Mouse (Mus musculus): ENCODE results near the gene Klhl6. TPM values are rescaled to one million over a fixed set of nuclear protein-coding genes. Genes with fewer than 3 reads are reported as not detected.

Klhl6 gene
- total and polyA plus RNA-seq, 2 experiments from 2014 or later = 3.0 to 3.2 TPM

DNA sequence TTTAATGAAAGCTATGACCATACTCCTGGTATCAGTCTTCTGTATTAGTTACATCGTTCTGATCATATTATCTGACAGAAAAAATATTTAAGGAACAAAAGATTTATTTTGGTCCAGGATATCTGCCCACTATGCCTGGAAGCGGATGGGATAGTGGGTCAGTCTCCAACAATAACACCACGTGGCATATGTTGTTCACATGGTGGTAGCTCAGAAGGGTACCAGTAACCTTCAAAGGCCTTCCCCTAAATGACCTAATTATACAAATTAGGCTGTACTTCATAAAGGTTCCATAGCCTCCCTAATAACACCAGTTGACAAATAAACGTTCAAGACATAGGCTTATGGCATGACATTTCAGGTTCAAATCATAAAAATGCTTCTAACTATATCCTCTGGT lies 722 bp upstream of the Klhl6 start:
- ATAC-seq = no peak
- no peaks in the 10 kb centered on the region for H3K4me1 ChIP-seq (ENCODE audit: insufficient read depth)
- no peaks in the 10 kb centered on the region for H3K27me3 ChIP-seq (ENCODE audit: insufficient read depth, low read length)
- no peaks in the 10 kb centered on the region for H3K9me3 ChIP-seq (ENCODE audit: low read length)
- H3K4me3 ChIP-seq (ENCODE audit: low read depth, low read length) = no peak overlapping the region
- WGBS = 86% methylated on average over 4 of the region's 4 CpGs
- H3K27ac ChIP-seq (ENCODE audit: low read depth, low read length) = no peak overlapping the region
- no peak overlapping the region for H3K4me2 ChIP-seq (ENCODE audit: low read depth)
- H3K9ac ChIP-seq = no peak overlapping the region
- no peak for DNase-seq
- no peak for TF ChIP-seq CTCF (IDR thresholded peaks at IDR 0.05; ENCODE audit: low read depth)
- no peaks in the 10 kb centered on the region for H3K36me3 ChIP-seq (ENCODE audit: insufficient read depth)

DNA sequence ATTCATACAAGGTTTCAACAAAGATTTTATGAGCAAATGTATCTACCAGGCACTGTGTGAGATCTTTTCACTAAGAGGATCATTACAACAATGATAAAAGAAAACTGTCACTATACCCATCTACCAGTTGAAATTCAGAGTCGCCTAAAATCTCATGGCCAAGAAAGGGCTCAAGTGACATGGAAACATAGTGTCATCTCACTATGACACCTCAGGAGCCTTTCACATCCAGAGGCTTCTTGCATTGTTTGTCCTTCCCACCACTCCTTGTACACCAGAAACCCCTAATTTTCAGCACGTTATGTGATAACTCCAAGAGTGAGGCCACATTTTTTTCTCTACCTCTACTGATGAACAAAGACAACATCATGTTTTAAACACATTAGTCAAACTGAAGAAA lies 1.2 kb downstream of the Klhl6 start:
- no peak overlapping the region for H3K27ac ChIP-seq (ENCODE audit: low read depth, low read length)
- no peak overlapping the region for H3K4me2 ChIP-seq (ENCODE audit: low read depth)
- H3K9me3 ChIP-seq (ENCODE audit: low read length) = no peaks in the 10 kb centered on the region
- no peaks in the 10 kb centered on the region for H3K4me1 ChIP-seq (ENCODE audit: insufficient read depth)
- DNase-seq (no peak), ATAC-seq (no peak)
- H3K4me3 ChIP-seq (ENCODE audit: low read depth, low read length) = no peak overlapping the region
- no peaks in the 10 kb centered on the region for H3K36me3 ChIP-seq (ENCODE audit: insufficient read depth)
- TF ChIP-seq CTCF (IDR thresholded peaks at IDR 0.05; ENCODE audit: low read depth) = no peak
- no peaks in the 10 kb centered on the region for H3K27me3 ChIP-seq (ENCODE audit: insufficient read depth, low read length)
- no peak overlapping the region for H3K9ac ChIP-seq
- WGBS = 88% methylated on average over 2 of the region's 2 CpGs

DNA sequence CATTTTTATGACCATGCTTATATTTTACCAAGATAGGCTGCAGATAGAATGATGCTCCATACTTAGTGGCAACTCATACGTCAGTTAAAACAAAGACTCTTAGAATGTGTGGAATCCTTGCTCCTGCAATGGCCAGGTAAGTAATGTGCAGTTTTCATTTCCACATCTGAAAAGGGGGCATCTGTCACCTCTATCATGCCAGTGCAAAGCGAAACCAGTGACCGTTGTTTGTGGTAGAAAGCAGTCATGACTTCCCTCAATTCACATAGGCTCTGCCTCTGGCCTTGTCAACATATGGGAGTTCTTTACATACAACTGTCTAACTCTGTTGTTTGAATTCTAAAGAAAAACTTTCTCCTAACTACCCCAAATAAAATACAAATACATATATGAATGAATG lies 1.8 kb downstream of the Klhl6 start:
- DNase-seq = no peak
- Histone ChIP-seq H3K27me3 (ENCODE audit: insufficient read depth, low read length) (no peaks in the 10 kb centered on the region), H3K9ac (no peak overlapping the region), H3K4me2 (ENCODE audit: low read depth) (no peak overlapping the region), H3K27ac (ENCODE audit: low read depth, low read length) (no peak overlapping the region), H3K9me3 (ENCODE audit: low read length) (no peaks in the 10 kb centered on the region), H3K4me3 (ENCODE audit: low read depth, low read length) (no peak overlapping the region), H3K36me3 (ENCODE audit: insufficient read depth) (no peaks in the 10 kb centered on the region), H3K4me1 (ENCODE audit: insufficient read depth) (no peaks in the 10 kb centered on the region)
- no peak for ATAC-seq
- 83% methylated on average over 3 of the region's 3 CpGs for WGBS
- no peak for TF ChIP-seq CTCF (IDR thresholded peaks at IDR 0.05; ENCODE audit: low read depth)

DNA sequence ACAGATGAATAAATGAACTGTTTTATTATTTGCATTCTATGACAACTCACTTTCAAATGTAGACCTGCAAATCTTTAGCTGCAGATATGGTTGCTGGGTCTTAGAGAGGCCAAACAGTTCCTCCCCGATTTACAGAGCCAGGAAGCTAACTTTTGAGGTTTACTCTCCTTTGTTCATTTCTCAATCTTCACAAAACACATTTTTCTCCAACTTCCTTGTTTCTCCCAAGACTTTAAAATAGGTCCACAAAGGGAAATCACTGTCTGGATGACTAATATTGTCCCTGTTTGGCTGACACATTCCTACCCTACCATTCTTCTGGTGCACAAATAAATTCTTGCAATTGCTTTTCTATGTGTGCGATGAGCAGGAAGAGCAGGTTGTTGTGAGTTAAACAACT lies 3.1 kb downstream of the Klhl6 start:
- H3K36me3 ChIP-seq (ENCODE audit: insufficient read depth) = no peaks in the 10 kb centered on the region
- no peak for DNase-seq
- H3K9ac ChIP-seq = no peak overlapping the region
- ATAC-seq = no peak
- no peaks in the 10 kb centered on the region for H3K9me3 ChIP-seq (ENCODE audit: low read length)
- H3K4me1 ChIP-seq (ENCODE audit: insufficient read depth) = no peaks in the 10 kb centered on the region
- H3K4me3 ChIP-seq (ENCODE audit: low read depth, low read length) = no peak overlapping the region
- H3K27me3 ChIP-seq (ENCODE audit: insufficient read depth, low read length) = no peaks in the 10 kb centered on the region
- H3K4me2 ChIP-seq (ENCODE audit: low read depth) = no peak overlapping the region
- H3K27ac ChIP-seq (ENCODE audit: low read depth, low read length) = no peak overlapping the region
- TF ChIP-seq CTCF (IDR thresholded peaks at IDR 0.05; ENCODE audit: low read depth) = no peak
- 82% methylated on average over 2 of the region's 2 CpGs for WGBS

DNA sequence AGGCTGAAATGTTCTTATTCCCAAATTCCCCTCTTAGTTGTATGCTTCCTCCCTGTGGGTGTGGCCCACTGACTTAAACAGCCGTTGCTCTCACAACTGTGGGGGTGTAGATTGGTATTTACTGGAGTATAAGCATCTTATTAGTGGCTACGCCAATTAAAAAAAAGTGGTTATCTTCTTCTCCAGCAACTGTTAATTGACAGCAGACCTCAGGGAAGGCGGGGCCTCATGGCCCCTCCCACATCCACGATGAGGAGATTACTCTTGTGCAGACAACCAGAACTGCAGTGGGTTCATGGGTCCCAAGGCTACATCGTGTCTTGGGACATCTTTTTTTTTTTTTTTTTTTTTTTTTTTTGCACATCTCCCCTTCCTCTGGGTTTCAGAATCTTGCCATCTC lies 5.6 kb downstream of the Klhl6 start:
- TF ChIP-seq CTCF (IDR thresholded peaks at IDR 0.05; ENCODE audit: low read depth) = no peak
- no peak overlapping the region for H3K27ac ChIP-seq (ENCODE audit: low read depth, low read length)
- H3K36me3 ChIP-seq (ENCODE audit: insufficient read depth) = no peaks in the 10 kb centered on the region
- DNase-seq (no peak), ATAC-seq (no peak)
- H3K27me3 ChIP-seq (ENCODE audit: insufficient read depth, low read length) = no peaks in the 10 kb centered on the region
- H3K4me3 ChIP-seq (ENCODE audit: low read depth, low read length) = no peak overlapping the region
- H3K4me2 ChIP-seq (ENCODE audit: low read depth) = no peak overlapping the region
- H3K4me1 ChIP-seq (ENCODE audit: insufficient read depth) = no peaks in the 10 kb centered on the region
- H3K9me3 ChIP-seq (ENCODE audit: low read length) = no peaks in the 10 kb centered on the region
- 61% methylated on average over 5 of the region's 5 CpGs for WGBS
- no peak overlapping the region for H3K9ac ChIP-seq

DNA sequence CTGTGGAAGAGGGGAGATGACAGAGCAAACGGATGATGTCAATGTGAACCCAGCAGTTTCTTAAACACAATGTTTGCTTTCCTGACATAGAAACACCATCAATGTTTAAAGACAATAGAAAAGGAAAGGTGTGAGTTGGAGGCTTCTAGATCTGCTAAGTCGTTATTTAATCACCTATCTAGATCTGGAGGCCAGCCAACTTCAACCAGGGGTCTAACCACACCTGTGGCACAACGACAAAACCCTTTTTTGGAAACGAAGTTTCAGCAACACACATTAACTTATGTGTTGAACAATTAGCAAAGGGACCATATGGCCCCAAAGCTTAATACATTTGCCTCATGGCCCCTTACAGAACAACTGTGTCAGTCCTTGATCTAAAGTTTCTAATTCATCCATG lies 6.0 kb downstream of the Klhl6 start:
- Histone ChIP-seq H3K27me3 (ENCODE audit: insufficient read depth, low read length) (no peaks in the 10 kb centered on the region), H3K9ac (no peak overlapping the region), H3K4me3 (ENCODE audit: low read depth, low read length) (no peak overlapping the region), H3K9me3 (ENCODE audit: low read length) (no peaks in the 10 kb centered on the region), H3K4me2 (ENCODE audit: low read depth) (no peak overlapping the region), H3K4me1 (ENCODE audit: insufficient read depth) (no peaks in the 10 kb centered on the region), H3K27ac (ENCODE audit: low read depth, low read length) (no peak overlapping the region), H3K36me3 (ENCODE audit: insufficient read depth) (no peaks in the 10 kb centered on the region)
- WGBS = 72% methylated on average over 4 of the region's 4 CpGs
- TF ChIP-seq CTCF (IDR thresholded peaks at IDR 0.05; ENCODE audit: low read depth) = no peak
- no peak for ATAC-seq
- DNase-seq = no peak

DNA sequence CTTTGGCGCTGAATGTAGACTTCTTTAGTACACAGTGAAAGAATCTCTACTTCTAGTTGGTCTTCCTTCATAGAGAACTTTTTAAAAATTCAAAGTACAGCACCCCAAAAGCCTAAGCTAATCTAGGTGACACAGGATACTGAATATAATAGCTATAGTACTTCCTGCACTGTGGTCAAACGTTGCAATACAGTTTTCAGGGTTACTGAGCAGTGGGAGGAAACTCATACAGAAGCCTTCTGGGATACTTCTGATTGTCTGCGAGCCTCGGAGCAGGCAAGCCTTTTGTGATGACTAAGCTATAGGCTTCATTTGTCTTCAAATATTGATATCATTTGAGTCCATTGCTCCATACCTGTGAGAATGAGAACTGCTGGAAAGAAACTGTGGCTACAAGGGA lies 7.4 kb downstream of the Klhl6 start:
- no peak for ATAC-seq

DNA sequence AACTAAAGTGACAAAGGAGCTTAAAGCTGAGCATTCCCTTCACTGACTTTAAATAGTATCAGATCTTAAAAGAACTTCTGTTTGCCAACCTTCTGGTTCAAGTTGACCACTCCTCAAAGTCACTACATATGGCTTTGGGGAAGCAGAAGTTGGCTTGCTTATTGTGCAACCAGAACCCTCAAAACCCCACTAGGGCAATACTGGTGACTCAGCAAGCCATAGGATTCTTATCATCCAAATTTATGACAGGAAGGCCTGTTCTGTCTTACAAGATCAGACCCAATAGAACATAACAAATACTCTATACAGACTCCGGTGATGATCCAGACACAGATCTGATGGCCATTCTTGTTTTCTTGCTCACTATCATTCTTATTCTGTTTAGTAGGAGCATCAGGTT lies 9.4 kb downstream of the Klhl6 start:
- no peak overlapping the region for H3K27ac ChIP-seq (ENCODE audit: low read depth, low read length)
- no peak overlapping the region for H3K4me3 ChIP-seq (ENCODE audit: low read depth, low read length)
- 96% methylated on average over 1 of the region's 1 CpGs for WGBS
- H3K4me2 ChIP-seq (ENCODE audit: low read depth) = no peak overlapping the region
- no peak for ATAC-seq
- no peaks in the 10 kb centered on the region for H3K36me3 ChIP-seq (ENCODE audit: insufficient read depth)
- no peaks in the 10 kb centered on the region for H3K9me3 ChIP-seq (ENCODE audit: low read length)
- H3K9ac ChIP-seq = no peak overlapping the region
- no peak for DNase-seq
- TF ChIP-seq CTCF (IDR thresholded peaks at IDR 0.05; ENCODE audit: low read depth) = no peak
- no peaks in the 10 kb centered on the region for H3K4me1 ChIP-seq (ENCODE audit: insufficient read depth)
- no peaks in the 10 kb centered on the region for H3K27me3 ChIP-seq (ENCODE audit: insufficient read depth, low read length)

More for the DNA sequence above, 7.4 kb downstream of the Klhl6 start:
- 80% methylated on average over 4 of the region's 4 CpGs for WGBS
- no peaks in the 10 kb centered on the region for H3K36me3 ChIP-seq (ENCODE audit: insufficient read depth)
- no peak for DNase-seq
- H3K4me1 ChIP-seq (ENCODE audit: insufficient read depth) = no peaks in the 10 kb centered on the region
- no peak for TF ChIP-seq CTCF (IDR thresholded peaks at IDR 0.05; ENCODE audit: low read depth)
- H3K27me3 ChIP-seq (ENCODE audit: insufficient read depth, low read length) = no peaks in the 10 kb centered on the region
- H3K4me3 ChIP-seq (ENCODE audit: low read depth, low read length) = no peak overlapping the region
- no peaks in the 10 kb centered on the region for H3K9me3 ChIP-seq (ENCODE audit: low read length)
- H3K4me2 ChIP-seq (ENCODE audit: low read depth) = no peak overlapping the region
- H3K9ac ChIP-seq = no peak overlapping the region
- H3K27ac ChIP-seq (ENCODE audit: low read depth, low read length) = no peak overlapping the region

Measured in forebrain, postnatal 0 days (tissue).